Mouse (Mus musculus) neural tube, embryonic 10.5 days (tissue): ENCODE data around the gene Krt9.

ENCODE experiments used
- DNase-seq: peaks from one replicate; pipeline ENCODE4 v3.0.0-alpha.2; 2017; ENCODE audit warnings: low spot score; ENCODE audit errors: extremely low spot score

Krt9 gene

DNA sequence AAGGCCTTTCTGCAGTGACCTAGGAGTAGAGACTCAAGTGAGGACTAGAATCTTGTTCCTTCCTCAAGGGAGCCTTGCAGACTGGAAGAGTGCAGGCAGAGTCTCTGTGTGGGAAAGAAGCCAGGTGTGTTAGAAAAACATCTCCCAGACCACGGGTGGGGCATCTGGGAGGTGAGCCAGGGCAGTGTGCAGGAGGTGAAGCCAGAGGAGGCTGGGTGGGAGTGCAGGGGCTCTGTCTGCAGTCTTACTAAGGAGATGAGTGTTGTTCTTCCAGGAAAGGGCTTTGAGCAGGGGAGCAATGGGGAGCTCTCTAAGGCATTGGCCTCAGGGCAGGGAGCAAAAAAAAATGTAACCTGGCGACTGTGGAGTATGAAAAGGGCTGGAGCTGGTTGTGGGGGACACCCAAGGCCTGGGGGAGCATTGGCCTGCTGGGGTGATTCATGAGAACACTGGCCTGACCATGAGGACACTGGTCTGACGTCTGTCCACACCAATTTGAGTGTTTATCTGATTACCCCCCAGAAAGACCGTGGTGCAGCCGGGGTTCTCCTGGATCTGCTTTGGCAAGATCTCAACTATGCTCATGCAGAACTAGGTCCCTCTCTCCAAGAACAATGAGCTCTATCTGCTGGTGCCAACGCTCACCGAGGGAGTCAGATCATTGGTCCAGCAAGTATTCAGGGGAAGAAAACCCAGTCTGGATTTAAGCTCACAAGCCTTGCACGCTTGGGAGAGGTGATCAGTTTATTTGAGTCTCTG lies 37.4 kb downstream of the Krt9 start:
- no peak for DNase-seq

DNA sequence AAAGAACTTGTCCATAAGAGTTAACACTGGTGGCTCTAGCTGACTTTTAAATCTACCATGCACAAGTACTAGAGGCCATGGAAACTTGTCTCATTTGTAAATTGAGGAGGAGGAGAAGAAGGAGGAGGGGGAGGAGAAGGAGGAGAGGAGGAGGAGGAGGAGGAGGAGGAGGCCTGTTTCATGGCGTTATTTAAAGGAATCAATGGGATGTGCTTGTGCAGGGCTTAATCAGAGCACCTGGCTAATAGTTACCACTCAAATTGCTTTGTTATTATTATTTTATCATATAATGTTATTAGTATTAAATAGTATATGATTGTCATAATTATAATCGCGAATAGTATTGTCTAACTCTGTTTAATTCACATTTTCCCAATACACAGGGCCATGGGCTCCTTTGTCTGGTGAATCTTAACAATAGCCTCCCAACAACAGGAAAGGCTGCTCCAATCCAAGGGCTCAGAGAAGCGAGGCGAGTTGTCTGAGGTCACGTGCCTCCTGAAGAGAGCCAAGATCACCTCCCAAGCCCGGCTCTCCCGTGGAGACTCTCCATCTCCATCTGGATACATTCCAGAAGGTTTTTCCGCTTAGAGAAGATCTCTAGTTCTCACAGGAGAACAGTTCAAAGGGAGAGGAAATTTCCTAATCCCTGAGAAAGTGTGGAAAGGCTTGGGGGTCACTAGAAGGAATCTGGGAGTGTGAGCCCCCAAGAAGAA lies 44.3 kb downstream of the Krt9 start, which contains the start of gene Krt19:
Krt19 (minus strand) TSS at position 51 of the 716 bp plus-strand sequence.
- DNase-seq = no peak

DNA sequence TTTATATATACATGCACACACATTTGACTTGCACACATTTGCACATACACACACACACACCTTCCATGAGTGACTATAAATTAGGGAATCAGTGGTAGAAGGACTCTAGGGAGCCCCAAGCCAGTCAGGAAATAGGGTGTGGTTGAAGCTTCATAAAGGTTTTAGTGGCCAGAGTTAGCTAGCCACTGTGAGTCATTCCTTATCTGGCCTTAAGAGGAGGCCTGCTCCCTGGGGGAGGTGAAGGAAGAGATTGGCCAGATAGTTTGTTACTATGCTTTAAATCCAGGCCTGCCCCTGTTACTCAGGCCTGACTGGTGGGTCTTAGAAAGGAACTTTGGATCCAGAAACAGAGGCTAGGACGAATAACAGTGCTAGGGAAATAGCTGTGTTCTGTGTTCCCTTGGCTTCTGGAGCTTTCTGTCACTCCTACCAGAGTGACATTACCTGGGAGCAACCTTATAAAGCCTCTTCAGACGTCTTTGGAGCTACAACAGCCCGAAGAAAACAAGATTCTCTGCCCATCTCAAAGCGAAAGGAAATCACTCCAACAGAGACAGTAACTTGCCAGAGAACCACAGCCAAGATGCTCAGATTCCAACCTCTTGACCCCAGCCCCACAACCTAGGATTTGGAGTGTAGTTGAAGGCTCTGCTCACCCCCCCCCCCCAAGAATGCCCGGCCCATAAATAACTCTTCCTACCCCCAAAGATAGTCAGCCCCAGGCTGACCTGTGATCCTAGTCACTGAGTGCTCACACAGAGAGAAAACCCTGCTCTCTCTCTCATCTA lies 45.3 kb downstream of the Krt9 start:
- DNase-seq = no peak

DNA sequence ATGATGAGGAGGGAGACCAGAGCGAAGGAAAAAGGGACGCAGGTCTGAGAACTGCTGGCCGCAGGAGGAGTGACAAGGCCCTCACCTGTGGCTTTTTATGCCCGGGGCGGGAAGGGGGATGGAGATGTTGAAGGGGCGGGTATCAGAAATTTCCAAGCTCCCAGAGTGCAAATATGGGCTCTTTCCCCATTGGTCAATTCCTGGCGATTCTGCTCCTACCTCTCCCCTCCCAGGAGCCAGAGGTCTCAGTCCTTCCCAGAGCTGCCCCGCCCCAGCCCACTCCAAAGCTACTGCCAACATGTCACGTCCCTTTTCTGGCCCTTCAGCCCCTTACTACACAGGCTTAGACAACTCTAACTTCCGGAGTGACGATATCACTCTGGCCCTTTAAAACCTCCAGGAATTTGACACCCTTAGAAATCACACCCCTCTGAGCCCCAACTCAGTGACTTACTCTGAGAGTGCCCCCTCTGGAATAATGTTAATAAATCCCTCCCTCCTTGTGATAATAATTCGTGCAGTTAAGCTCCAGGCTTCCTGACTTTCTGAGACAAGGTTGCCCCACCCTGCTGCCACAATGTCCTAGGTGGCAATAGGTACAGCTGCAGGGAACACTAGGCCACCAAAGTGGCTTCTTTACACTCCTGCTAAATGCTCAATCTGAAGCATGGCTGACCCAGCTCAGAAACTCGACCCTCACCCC lies 47.0 kb downstream of the Krt9 start:
- DNase-seq = no peak

DNA sequence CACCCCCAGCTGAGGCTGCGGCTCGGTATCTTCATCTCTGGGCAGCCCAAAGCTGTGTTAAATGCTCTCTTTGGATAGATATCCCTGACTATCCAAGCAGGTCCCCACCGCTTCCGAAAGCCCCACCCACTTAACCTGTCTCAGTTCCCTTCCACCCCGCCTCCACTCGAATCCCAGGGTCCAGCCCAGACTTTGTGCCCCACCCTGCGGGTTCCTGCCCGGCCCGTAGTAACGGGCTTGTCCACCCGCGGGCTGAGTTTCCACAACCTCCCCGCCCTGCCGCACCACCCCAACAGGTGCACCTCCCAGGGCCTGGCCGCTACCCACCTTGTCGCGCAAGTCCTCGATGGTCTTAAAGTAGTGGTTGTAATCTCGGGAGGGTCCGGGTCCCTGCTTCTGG lies 47.9 kb downstream of the Krt9 start:
- DNase-seq = no peak

DNA sequence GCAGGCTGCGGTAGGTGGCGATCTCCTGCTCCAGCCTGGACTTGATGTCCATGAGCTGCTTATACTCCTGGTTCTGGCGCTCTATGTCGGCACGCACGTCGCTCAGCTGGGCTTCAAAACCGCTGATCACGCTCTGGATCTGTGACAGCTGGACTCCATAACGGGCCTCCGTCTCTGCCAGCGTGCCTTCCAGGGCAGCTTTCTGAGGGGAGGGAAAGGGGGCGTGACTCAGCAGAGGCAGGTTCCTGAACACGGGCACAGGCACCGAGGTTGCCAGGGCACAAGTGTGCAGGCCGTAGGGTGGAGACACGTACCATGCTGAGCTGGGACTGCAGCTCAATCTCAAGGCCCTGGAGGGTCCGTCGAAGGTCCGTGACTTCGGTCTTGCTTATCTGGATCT lies 52.1 kb downstream of the Krt9 start:
- no peak for DNase-seq

DNA sequence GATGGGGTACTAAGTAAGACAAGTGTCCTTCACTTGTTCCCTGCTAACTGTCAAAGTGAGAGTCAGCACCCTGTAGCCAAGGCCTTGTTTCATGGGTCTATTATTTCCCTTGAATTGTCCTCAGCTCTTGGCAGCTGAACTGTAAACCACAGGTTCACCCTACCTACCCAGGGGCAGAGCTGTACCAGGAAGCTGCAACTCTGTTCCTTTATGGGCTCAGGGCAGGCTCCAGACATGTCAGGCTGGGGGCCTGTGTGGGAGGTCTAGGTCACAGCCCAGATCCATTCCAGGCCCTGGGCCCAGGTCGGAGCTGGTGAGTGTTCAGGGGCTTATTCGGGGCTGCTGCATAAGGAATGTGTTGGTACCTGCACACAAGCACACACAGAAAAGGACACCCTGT lies 53.7 kb downstream of the Krt9 start:
- DNase-seq = no peak

DNA sequence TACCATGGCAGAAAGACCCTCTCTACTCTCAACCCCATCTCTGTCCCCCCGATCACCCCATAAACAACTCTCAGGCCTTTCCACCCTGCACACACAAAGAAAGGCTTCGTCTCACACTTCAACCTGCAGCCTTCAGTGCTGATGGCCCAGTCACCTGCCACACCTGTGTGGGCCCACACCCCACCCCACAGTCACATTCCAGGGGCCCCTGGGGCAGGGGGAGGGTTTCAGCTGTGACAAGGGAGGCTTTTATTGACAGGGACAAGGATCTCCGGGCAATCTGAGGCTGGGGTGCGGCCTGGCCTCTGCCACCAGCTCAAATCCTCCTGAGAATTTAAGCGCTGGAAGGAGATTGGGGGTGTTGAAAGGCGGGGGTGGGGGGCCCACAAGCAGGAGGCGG lies 54.2 kb downstream of the Krt9 start:
- no peak for DNase-seq

DNA sequence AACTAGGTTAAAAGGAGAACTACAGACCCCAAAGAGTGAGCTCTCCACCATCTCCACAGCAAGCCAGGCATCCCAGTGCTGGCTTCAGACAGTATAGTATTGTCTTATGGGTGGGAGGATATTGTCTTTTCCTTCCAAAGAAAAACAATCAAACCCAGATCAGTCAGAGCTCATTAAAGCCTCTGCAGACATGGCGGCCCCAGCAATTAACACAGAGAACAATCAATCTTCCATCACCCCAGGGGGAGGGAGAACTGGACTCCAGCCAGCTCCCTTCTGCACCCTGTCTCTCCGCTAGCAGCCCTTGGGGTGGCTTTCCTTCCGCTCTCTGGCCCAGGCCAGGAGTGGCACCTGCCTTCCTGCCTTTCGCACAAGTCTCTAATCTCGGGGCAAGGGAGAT lies 55.4 kb downstream of the Krt9 start:
- no peak for DNase-seq
